Mouse (Mus musculus): Measurements from ENCODE around the gene Rbm47.

DNA sequence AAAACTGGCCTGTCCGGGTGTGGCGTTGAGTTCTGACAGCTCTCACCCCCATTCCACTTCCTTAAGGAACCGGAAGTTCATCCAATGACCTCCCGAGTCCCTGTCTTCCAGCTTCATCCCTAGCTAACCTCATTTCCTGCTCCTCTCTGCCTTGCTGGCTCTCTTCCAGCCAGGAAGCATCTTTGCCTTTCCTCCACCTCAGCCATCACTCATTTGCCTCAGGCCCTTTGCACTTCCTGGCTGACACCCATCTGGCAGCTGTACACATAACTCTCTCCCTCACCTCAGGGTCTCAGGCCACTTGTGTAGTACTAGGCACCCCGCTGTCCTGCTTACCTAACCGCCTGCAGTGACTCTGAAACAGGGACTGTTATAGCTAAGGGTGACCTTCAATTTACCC lies 178.3 kb downstream of the Rbm47 start:
- TF ChIP-seq CTCF (conservative IDR thresholded peaks at IDR 0.05; ENCODE audit: insufficient read depth, insufficient read length, low read depth, low read length) (no peak), POLR2A (IDR thresholded peaks at IDR 0.05; ENCODE audit: low read depth, low read length) (no peak)

All from kidney, adult 2 months (tissue).